Mouse (Mus musculus) kidney, postnatal 14 days (tissue): ENCODE data around the gene Maml3.

Experiments used
- DNase-seq: peaks from one replicate; pipeline ENCODE4 v3.0.0; 2022; ENCODE audit warnings: mixed read lengths

Gene Maml3

DNA sequence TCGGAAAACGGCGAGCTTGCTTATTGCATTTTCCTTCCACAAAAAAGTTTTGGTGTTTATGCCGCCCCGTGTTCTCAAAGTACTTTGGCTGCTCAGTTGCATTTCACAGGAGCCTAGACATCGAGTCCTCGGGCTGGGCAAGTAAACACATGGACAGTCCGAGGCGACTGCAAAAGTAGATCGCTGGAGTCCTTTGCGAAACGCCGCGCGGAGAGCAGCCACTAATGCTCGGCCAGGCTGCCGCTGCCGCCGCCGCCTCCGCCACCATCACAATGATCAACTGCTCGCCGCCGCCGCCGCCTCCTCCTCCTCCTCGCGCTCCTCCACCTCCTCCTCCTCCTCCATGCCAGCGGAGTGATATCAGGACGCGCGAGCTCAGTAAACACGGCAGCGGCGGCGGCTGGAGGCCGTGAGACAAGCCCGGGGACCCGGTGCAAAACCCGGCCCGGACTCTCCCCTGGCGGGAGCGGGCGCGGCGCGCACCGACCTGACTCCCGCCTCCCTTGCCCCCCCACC is at the start of gene Maml3:
Gene Maml3, minus strand, starts transcription at position 441 of the 516 bp plus-strand sequence.
- DNase-seq = peak; percentile 95

DNA sequence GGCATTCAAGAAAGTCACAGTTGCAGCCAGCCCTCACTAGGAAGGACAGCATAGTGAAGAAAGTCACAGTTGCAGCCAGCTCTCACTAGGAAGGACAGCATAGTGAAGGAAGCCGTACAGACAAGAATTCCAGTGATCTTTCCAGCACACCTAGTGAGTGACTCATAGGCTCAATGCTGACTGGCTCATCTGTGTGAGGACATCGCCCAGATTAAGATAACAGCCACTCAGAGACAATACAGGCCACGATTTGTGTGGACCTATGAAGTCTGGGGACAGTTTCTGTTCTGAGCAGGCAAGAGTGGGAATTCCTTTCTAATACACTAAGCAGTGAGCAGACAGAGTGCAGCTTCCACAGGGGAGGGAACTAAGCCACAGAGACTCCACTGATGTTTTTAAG is 46.3 kb upstream of the Maml3 start:
- DNase-seq = no peak

GRCm38 (mm10) chr3:52148301-52148700 is 43.4 kb upstream of the Maml3 start:
- DNase-seq = no peak

GRCm38 (mm10) chr3:52144776-52145460 is 40.0 kb upstream of the Maml3 start:
- DNase-seq = no peak

- DNase-seq = no peak
Measured at GRCm38 (mm10) chr3:52143017-52143416, 38.1 kb upstream of the Maml3 start.

GRCm38 (mm10) chr3:52140162-52140561 is 35.3 kb upstream of the Maml3 start:
- DNase-seq = peak; percentile 4

DNA sequence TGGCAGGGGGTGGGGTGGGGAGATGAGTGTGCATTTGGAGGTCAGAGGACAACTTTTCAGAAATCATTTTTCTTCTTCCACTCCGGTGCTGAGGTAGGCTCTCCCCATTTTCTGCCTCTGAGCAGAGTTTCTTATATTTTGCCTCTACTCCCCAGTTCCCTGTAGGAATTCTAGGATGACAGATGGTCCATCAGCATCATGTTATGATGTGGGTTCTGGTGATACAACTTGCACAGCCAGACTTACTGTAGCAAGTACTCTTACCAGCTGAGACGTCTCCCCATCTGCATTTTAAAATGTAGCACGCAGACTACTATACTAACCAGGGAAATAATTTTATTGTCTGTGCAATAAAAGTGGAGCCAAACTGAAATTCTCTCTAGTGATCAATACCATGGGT is 20.5 kb upstream of the Maml3 start:
- DNase-seq = no peak

- no peak for DNase-seq
Measured at GRCm38 (mm10) chr3:52120858-52121257, 16.0 kb upstream of the Maml3 start.

DNA sequence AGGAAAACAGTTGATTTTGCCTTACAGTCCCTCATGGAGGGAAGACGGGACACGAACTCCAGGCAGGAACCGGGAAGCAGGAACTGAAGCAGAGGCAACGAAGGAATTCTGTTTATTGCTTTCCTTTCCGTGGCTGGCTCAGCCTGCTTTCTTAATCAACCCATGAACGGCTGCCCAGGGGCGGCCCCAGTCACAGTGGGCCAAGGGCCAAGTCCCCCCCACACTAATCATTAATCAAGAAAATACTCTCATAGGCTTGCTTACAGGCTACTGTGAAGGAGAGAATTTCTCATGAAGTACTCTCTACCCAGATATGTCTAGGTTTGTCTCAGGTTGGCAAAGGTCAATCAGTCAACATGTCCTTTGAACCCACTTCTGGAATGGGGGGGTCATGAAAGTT is 14.3 kb upstream of the Maml3 start:
- DNase-seq = peak; percentile 53

DNA sequence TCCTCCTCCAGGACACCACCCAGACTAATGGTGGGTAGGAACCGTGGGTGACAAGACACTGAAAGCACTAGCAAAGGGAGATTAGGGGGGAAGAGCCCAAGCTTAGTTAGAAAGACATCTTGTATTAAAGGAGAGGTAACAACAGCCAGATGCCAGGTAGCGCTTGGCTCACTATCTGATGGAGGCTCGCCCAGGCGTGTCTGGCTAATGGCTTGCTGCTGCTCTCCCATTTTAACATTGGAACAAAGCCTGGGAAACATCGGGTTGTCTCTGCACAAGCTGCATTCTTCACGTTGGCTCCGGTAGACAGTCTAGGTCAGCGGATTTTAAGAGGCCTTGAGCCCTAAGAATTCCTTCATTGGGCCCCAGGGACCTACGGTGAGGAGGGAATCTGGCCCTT is 10.5 kb upstream of the Maml3 start:
- no peak for DNase-seq

DNA sequence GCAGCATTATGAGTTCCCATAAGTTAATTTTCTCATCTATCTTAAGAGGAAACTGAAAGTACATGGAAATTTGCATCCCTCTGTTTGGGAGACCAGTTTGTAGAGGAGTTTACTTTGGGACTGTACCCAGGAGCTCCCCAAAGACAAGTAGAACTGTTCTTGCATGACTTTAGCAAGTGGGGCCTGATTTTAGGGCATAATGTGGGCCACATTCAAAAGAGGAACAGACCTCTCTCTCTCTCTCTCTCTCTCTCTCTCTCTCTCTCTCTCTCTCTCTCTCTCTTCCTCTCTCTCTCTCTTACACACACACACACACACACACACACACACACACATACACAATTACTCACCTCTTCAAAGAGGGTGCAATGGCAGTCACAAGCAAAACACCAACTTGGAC is 3.2 kb upstream of the Maml3 start:
- DNase-seq = no peak

- DNase-seq = no peak
Measured at GRCm38 (mm10) chr3:52105156-52105555, 280 bp upstream of the Maml3 start.

GRCm38 (mm10) chr3:52104208-52104607 is 668 bp downstream of the Maml3 start:
- DNase-seq = no peak

- DNase-seq = peak; percentile 64
Measured at GRCm38 (mm10) chr3:52103531-52104181, 1.2 kb downstream of the Maml3 start.

DNA sequence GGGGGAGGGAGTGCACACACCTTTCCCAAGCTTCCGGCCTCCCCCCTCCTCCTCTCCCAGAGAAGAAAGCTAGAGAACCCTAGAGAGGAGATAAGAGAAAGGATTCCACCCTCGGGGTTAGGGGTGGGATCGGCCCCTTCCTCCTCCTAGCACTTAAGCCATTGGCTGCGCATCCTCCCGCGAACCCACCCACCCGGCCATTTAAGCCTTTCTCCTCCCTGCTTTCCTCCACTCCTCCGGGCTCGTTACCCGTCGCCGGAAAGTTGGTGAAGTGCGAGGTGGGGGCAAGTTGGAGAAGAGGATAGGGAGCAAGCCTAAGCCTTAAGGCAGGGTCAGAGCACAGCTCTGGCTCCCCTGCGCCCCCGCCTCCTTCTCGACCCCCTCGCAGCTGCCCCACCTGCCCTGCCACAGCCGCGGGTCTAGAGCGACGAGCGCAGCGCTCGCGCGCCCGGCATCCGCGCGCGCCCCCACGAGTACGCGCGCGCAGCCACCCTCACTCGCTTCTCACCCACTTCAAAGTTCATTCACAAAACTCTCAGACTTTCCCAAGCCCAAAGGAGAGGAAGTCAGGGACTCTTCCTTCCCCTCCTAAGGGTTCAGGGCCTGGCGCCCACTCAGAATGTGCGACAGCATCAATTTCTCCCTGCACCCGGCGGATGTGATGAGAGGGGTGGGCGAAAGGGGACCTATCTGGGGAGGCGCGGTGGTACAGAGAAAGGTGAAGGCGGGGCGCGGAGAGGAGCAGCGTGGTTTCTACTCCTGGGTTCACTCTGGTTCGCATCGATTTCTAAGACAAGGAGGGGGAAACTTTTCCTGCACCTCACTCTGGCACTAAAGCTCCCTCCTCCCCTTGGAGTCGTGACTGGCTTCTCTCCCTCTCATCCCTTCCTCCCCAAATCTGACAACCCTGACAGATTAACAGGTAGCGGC is 2.0 kb downstream of the Maml3 start:
- DNase-seq = peak; percentile 88

DNA sequence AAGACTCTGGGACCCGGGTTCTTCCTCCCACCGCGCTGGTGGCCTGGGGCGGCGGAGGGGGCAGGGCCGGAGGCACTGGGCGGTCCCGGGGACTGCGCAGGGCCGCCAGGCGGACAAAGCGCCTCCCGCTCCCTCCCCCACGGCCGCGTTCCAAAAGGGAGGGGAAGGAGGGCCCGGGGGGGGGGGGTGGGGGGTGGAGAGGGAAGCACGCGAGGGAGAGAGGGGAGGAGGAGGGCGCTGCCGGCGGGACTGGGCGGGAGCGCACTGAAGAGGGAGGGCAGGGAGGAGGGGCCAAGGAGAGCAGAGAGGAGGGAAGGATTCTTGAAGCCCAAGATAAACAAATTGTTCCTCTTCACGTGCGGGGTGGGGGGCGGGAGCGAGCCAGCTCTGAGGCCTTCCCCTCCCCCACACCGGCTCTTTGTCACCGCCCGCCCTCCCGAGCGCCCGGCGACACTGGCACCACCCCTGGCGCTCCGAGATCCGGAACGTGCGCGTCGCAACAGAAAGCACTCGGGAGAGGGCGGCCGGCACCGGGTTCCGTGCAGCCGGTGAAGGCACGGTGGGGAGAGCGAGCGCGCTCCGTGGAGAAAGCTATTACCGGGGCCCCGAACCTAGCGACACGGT is 2.8 kb downstream of the Maml3 start:
- DNase-seq = peak; percentile 93

GRCm38 (mm10) chr3:52101401-52101976 is 3.4 kb downstream of the Maml3 start:
- no peak for DNase-seq

GRCm38 (mm10) chr3:52100926-52101325 is 4.0 kb downstream of the Maml3 start:
- no peak for DNase-seq

DNA sequence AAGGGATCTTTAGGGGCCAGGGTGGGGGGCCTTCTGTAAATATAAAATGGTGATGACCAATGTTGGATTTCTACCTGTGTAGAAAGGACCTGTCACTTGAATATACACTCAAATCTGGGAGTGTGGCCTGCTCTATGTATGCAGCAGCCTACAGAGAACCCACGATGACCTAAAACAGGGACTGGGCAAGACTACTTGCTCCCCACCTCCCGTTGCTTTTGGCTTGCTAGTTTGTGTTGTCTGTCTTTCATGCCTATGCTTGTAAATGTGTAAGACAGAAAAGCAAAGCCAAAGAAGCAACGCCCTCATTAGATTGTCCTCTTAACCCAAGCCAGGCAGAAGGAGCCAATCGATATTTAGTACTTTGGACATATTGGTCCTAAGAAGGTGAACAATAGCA is 4.6 kb downstream of the Maml3 start:
- no peak for DNase-seq

DNA sequence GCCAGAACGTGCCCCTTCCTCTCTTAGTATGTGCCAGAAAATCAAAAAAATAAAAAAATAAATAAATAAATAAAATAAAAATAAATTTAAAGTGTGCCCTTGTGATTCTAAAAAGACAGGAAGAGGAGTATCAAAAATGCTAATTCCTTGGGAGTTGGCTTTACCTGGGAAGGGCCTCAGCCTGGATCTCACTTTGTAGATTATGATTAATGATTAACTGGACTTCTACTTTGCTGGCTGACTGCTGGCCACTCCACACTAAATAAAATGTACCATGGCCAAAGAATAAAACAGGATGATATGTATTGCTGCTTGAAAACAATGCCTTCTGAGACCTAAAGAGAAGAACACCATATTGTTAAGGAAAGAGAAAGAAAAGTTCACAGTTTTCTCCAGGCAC is 5.6 kb downstream of the Maml3 start:
- DNase-seq = no peak

- no peak for DNase-seq
Measured at GRCm38 (mm10) chr3:52091261-52091797, 13.5 kb downstream of the Maml3 start.

DNA sequence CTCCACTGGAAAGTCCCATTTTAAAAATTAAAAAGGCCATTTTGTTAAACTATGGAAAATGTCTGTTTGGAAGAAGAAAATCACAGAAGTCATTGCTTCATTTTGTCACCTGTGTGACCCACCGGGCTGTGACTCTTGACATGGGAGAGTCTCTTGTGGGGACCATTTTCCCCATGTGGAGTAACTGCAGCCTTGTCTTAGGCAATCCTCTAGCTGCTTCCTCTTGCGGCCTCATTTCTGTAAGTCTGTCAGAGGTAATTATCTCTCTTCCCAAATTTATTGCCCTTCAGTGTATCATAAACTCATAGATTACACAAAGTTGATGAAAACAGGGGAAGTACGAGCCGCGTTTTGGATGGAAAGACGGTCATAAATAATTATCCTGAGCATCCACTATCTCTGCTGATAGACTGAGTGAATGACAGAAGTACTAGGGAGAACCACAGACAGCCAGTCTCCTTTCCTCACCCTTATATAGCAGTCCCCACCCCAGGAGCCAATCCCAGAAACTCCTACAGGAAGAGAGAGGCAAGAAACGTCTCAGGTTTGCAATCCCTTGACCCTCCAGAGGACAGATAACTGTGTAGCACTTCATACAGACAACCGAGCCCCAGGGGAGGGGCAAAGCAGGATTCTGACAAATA is 14.5 kb downstream of the Maml3 start:
- no peak for DNase-seq
